Mouse (Mus musculus) C2C12 (cell line): ENCODE measurements at regions not wholly inside any gene's neighbourhood (a gene's known extent, or its start where the extent isn't known, plus 50 kb on each side); places are given as distances from the start of the nearest gene placed in this dataset.

Experiments
- CTCF ChIP-seq: IDR thresholded peaks from one replicate; pipeline ENCODE4 v1.5.1; 2011; ENCODE audit not compliant: control insufficient read depth, insufficient read depth, insufficient read length
- MAX ChIP-seq: IDR thresholded peaks from one replicate; pipeline ENCODE4 v1.6.1; 2011; ENCODE audit warnings: mild to moderate bottlenecking, control low read depth
- MYOG ChIP-seq: IDR thresholded peaks from one replicate; pipeline ENCODE4 v1.6.1; 2011; ENCODE audit not compliant: control insufficient read depth, insufficient read length; ENCODE audit errors: extremely low read depth

DNA sequence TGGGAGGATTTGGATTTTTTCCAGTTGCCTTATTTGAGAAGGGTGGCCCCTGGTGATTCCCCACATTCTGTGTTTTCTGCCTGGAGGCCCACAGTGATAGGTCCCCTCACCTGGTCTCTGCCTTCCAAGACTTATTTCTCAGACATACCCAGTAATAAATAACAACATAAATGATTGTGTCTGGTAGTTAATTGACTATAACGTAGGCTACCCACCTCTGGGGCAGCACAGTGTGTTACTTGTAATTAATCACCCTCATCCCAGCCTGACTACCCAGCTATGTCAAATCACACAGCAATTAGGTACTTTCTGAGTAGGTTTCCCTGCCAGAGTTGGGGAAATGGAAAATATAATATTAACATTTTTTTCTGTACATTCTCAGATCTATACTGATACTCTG is 190.2 kb upstream of the Bdnf start:
- TF ChIP-seq CTCF: no peak
- TF ChIP-seq MAX: no peak
- TF ChIP-seq MYOG: no peak
